Mouse (Mus musculus) G1E (cell line): ENCODE measurements around the gene Angel2.

ENCODE experiments used
- CTCF ChIP-seq: IDR thresholded peaks from 2 replicates; pipeline ENCODE4 v1.5.1; 2012; ENCODE audit warnings: low read depth, low read length, inconsistent platforms, mixed read lengths
- POLR2AphosphoS5 ChIP-seq: IDR thresholded peaks from 2 replicates; pipeline ENCODE4 v1.6.1; 2012; ENCODE audit warnings: low read depth, low read length, inconsistent platforms; ENCODE audit not compliant: insufficient replicate concordance

- TF ChIP-seq CTCF = no peak
- TF ChIP-seq POLR2AphosphoS5 = no peak
Measured at GRCm38 (mm10) chr1:190930181-190930580, 5.3 kb downstream of the Angel2 start.
